Mouse (Mus musculus): ENCODE measurements around the gene Leng8. TPM values are rescaled to one million over a fixed set of nuclear protein-coding genes. Genes with fewer than 3 reads are reported as not detected.
A peak's percentile ranks its signal among the peaks of the same experiment; 100 is the strongest.

The Leng8 gene
- polyA plus RNA-seq, 1 experiment: 56.6 TPM

DNA sequence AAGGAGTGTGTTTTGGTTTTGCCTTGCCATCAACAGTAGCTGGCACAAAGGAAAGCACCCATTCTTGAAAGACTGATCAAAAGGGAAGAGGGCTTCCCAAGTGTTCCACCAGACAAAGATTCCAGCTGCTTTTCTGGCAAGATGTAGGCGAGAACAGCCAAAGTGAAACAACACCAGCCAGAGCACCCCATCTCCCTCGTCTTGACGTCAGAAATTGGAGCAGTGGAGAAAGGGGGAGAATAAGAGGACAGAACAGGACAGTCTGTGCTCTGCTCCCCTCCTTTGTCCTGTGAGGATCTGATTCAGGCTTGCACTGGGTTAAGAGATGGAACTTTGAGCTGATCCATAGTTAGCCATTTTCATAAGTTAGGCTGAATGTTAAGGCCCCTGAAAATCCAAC is 25.1 kb upstream of the Leng8 start:
- Histone ChIP-seq H3K27me3 (replicated peaks) (peaks cover 36% of the 10 kb centered on the region), H3K9me3 (no peaks in the 10 kb centered on the region), H3K4me3 (replicated peaks) (no peak overlapping the region), H3K36me3 (replicated peaks; ENCODE audit: low read length) (no peaks in the 10 kb centered on the region), H3K4me1 (peaks cover 11% of the 10 kb centered on the region; the same call in 1 of the 2 replicates)
- TF ChIP-seq GATA1 (IDR thresholded peaks at IDR 0.05; ENCODE audit: borderline replicate concordance, low read length) (no peak), FLI1 (IDR thresholded peaks at IDR 0.05; ENCODE audit: low read length) (no peak)

DNA sequence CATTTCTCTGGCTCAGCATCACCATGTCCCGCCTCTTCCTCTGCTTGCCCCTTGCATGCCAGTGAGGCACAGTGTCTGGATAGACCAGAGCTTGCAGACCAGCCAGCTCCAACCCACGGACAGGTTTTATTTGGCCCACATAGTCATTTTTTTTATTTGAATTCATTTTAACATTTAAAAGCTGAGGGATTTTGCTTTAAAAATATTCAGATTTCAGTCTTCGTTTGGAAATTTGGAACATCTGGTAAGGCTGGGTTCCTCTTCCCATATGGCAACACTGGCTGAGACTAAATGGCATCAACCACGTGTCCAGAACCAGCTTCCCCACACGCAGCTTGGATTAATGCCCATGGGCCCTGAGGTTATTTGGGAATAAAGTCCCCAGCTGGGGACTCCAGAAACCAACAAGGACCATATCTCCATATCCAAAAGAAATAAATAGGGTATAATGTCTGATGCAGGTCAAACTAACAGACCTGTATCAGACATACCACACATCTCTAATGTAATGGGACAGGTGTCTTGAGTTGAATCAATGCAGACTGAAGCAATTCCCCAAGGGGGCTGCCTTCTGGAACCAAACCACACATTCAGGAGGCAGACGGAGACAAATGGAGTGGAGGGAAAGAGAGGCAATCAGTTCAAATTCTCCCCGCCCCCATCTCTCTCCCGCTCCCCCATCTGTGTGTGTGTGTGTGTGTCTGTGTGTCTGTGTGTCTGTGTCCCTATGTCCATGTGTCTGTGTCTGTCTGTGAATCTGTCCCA is 19.6 kb upstream of the Leng8 start:
- no peak for TF ChIP-seq GATA1 (IDR thresholded peaks at IDR 0.05; ENCODE audit: borderline replicate concordance, low read length)
- no peak for TF ChIP-seq FLI1 (IDR thresholded peaks at IDR 0.05; ENCODE audit: low read length)
- Histone ChIP-seq H3K27me3 (replicated peaks) (peaks cover 63% of the 10 kb centered on the region), H3K4me1 (peaks cover 13% of the 10 kb centered on the region), H3K36me3 (replicated peaks; ENCODE audit: low read length) (no peaks in the 10 kb centered on the region), H3K9me3 (peaks cover 3% of the 10 kb centered on the region; the same call in 1 of the 2 replicates), H3K4me3 (replicated peaks) (no peak overlapping the region)

DNA sequence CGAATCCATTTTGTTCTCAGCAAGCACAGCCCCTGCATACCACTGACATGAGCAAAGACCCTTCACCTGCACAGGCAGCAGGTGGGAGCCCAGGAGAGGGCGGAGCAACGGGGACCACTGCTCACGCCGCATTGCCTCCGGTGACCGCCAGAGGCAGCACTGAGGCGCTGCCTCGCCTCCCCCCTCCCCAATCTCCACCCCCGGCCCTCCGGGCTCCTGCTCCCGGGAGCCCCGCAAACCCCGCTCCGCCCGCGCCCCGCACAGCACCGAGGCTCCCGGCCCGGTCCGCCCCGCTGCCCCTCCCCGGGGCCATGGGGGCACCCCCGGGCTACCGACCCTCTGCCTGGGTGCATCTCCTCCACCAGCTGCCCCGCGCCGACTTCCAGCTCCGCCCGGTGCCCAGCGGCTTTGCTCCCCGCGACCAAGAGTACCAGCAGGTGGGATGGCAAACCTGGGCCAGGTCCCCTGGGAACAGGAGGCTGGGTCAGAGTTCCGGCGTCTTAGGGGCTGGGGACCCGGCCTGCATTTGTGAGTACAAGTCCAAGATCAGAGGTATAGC is 17.4 kb upstream of the Leng8 start, which contains the start of gene Ttyh1:
Gene Ttyh1, plus strand, starts transcription at position 65 of the 559 bp plus-strand sequence.
- TF ChIP-seq FLI1 (IDR thresholded peaks at IDR 0.05; ENCODE audit: low read length) (no peak), GATA1 (IDR thresholded peaks at IDR 0.05; ENCODE audit: borderline replicate concordance, low read length) (no peak)
- peaks cover 3% of the 10 kb centered on the region; the same call in 1 of the 2 replicates for H3K9me3 ChIP-seq
- H3K27me3 ChIP-seq (replicated peaks): peaks cover 79% of the 10 kb centered on the region
- peaks cover 14% of the 10 kb centered on the region for H3K4me1 ChIP-seq
- H3K36me3 ChIP-seq (replicated peaks; ENCODE audit: low read length): no peaks in the 10 kb centered on the region
- H3K4me3 ChIP-seq (replicated peaks): peak within 1 kb of the TSS; percentile 70

DNA sequence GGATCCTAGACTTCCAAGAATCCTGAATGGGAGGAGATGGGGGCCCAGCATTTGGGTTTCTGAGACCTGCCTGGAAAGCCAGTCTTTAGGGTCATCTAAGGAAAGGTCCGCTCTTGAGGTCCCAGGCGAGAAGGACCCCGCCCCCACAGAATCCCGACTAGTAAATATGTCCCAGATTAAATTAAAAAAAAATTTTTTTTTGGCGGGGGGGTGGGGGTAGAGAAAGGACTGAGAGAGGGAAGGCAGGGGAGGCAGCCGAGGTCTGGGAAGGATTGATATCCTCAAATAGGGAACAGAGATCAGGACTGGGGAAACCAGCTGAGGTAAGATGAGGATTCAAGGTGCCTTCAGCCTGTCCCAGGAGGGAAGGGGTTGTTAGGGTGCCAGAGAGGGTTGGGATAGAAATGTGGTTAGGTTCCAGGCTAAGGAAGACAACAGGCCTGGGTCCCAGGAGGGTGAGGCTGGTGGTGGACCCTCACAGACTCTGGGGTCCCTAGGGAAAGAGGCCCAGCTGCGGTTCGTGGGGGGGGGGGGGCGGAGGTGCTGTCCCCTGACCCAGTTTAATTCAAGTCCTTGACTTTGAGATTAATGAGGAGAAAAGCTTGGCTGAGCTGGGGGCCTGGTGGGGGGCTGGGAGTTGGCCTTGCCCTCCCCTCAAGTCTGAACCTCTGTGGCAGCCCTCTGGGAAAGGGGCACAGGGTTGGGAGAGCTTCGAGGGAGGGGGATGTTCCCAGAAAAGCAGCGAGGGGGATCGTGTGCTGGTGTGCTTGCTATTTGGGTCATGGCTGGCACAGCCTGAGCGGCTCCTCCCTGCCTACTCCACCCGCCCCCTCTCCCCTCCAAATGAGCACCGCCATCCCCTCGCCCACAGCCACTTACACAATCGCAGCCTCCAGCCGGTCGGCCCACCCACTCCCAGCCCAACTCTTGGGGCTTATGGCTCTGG is 16.6 kb upstream of the Leng8 start:
- no peak overlapping the region for H3K4me3 ChIP-seq (replicated peaks)
- H3K36me3 ChIP-seq (replicated peaks; ENCODE audit: low read length): no peaks in the 10 kb centered on the region
- H3K27me3 ChIP-seq (replicated peaks): peaks cover 84% of the 10 kb centered on the region
- peaks cover 3% of the 10 kb centered on the region; the same call in 1 of the 2 replicates for H3K9me3 ChIP-seq
- no peak for TF ChIP-seq FLI1 (IDR thresholded peaks at IDR 0.05; ENCODE audit: low read length)
- TF ChIP-seq GATA1 (IDR thresholded peaks at IDR 0.05; ENCODE audit: borderline replicate concordance, low read length): no peak
- H3K4me1 ChIP-seq: peaks cover 19% of the 10 kb centered on the region

DNA sequence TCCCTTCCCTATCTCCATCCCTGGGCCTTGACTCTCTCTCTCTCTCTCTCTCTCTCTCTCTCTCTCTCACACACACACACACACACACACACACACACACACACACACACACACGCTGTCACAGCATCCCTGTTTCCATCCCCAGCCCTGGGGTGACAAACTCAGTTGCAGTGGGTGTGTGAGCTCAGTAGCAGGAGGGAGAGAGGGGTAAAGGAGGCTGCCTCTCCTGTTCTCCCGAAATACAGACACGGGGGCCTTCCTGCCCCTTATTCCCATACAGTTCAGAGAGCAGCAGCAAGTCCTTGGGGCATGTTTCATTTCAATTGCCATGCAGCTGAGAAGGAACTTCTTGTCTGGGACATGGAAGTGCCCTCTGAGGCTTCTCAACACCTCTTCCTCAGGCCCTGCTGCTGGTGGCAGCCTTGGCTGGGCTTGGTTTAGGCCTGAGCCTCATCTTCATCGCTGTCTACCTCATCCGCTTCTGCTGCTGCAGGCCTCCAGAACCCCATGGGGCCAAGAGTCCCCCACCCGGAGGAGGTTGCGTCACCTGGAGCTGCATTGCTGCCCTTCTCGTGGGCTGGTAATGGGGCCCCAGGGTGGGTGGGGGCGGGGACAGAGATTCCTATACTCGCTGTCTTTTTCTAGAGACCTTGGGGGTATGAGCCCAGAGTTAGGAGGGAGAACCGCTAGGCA is 14.6 kb upstream of the Leng8 start:
- H3K27me3 ChIP-seq (replicated peaks): peaks cover 83% of the 10 kb centered on the region
- TF ChIP-seq FLI1 (IDR thresholded peaks at IDR 0.05; ENCODE audit: low read length): no peak
- TF ChIP-seq GATA1 (IDR thresholded peaks at IDR 0.05; ENCODE audit: borderline replicate concordance, low read length): no peak
- peaks cover 22% of the 10 kb centered on the region for H3K4me1 ChIP-seq
- peaks cover 3% of the 10 kb centered on the region; the same call in 1 of the 2 replicates for H3K9me3 ChIP-seq
- no peak overlapping the region for H3K4me3 ChIP-seq (replicated peaks)
- H3K36me3 ChIP-seq (replicated peaks; ENCODE audit: low read length): peaks cover 2% of the 10 kb centered on the region

DNA sequence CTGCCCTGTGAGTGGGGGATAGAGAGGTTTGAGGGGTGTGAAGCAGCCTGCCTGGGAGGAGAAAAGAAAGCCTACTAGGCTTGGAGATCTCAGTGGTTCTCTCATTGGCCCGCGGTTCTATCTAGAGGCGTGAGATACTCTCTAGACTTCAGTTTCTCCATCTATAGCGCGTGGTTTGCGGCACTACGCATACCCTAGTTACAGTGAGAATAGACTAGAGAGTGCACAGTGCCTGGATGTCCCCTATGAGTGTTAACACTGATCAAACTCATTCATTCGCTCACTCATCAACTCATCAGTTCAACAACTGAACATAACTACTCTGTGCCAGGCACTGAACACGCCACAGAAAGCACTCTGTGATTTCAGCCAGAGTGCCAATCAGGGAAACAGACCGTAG is 14.1 kb upstream of the Leng8 start:
- H3K36me3 ChIP-seq (replicated peaks; ENCODE audit: low read length): peaks cover 7% of the 10 kb centered on the region
- peaks cover 78% of the 10 kb centered on the region for H3K27me3 ChIP-seq (replicated peaks)
- peaks cover 3% of the 10 kb centered on the region; the same call in 1 of the 2 replicates for H3K9me3 ChIP-seq
- peaks cover 22% of the 10 kb centered on the region for H3K4me1 ChIP-seq
- TF ChIP-seq GATA1 (IDR thresholded peaks at IDR 0.05; ENCODE audit: borderline replicate concordance, low read length) (no peak), FLI1 (IDR thresholded peaks at IDR 0.05; ENCODE audit: low read length) (no peak)
- H3K4me3 ChIP-seq (replicated peaks): no peak overlapping the region

DNA sequence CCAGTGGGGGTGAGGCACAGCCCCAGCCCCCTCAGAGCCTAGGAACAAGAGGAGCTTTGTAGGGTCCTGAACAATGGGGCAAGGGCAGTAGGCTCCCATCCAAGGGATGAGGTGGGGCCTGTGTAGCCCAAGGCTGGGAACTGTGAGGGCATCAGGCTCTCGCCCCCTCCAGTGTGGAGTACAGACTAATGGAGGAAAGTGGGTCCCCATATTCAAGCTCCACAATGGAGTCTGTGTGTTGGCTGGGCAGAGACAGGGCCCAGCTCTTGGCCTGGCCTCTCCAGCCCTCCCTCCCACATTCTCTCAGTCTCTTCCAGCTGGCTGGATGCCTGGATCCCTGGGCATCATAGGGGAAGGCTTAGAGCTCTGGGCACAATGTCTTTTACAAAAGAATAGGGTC is 13.1 kb upstream of the Leng8 start:
- H3K9me3 ChIP-seq: no peaks in the 10 kb centered on the region
- peaks cover 22% of the 10 kb centered on the region for H3K4me1 ChIP-seq
- no peak overlapping the region for H3K4me3 ChIP-seq (replicated peaks)
- H3K27me3 ChIP-seq (replicated peaks): peaks cover 68% of the 10 kb centered on the region
- peaks cover 13% of the 10 kb centered on the region for H3K36me3 ChIP-seq (replicated peaks; ENCODE audit: low read length)
- TF ChIP-seq GATA1 (IDR thresholded peaks at IDR 0.05; ENCODE audit: borderline replicate concordance, low read length) (no peak), FLI1 (IDR thresholded peaks at IDR 0.05; ENCODE audit: low read length) (no peak)

DNA sequence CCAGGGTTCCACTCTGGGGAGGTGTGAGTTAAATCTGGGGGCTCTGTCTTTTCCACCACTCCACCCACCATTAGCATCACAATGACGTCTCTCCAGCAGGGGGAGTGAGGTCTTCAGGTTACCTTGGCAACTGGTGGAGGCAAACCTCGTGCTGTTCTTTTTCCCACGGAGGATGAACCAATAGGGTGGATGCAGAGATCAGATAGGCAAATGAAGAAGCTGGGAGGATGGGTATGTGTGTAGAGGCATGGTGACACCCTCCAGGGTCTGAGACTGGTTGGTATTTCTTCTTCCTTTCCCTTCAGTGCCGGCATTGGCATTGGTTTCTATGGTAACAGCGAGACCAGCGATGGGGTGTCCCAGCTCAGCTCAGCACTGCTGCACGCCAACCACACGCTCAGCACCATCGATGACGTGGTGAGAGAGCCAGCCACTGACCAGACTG is 12.5 kb upstream of the Leng8 start:
- TF ChIP-seq GATA1 (IDR thresholded peaks at IDR 0.05; ENCODE audit: borderline replicate concordance, low read length) (no peak), FLI1 (IDR thresholded peaks at IDR 0.05; ENCODE audit: low read length) (no peak)
- Histone ChIP-seq H3K27me3 (replicated peaks) (peaks cover 62% of the 10 kb centered on the region), H3K4me3 (replicated peaks) (peak overlapping the region; percentile 72), H3K9me3 (no peaks in the 10 kb centered on the region), H3K36me3 (replicated peaks; ENCODE audit: low read length) (peaks cover 13% of the 10 kb centered on the region), H3K4me1 (peaks cover 20% of the 10 kb centered on the region)

DNA sequence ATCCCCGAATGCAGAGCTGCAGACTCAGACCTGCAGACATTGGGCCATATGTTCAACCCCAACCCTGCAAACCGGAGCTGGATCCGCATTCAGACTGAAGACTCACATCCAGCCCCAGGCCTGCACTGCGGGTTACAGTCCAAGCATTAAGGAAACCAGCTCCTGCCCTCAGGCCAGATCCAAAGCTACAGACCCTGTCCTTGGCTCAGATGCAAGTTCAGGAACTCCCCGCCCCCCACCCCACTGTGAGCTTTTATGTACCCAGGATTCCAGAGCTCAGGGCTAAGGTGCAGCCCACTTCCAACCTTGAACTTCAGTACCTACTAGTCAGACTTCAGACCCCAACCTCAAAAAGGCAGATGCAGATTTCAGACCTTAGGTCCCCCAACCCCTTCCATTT is 12.0 kb upstream of the Leng8 start:
- TF ChIP-seq GATA1 (IDR thresholded peaks at IDR 0.05; ENCODE audit: borderline replicate concordance, low read length) (no peak), FLI1 (IDR thresholded peaks at IDR 0.05; ENCODE audit: low read length) (no peak)
- Histone ChIP-seq H3K9me3 (no peaks in the 10 kb centered on the region), H3K27me3 (replicated peaks) (peaks cover 57% of the 10 kb centered on the region), H3K4me1 (peaks cover 20% of the 10 kb centered on the region), H3K4me3 (replicated peaks) (no peak overlapping the region), H3K36me3 (replicated peaks; ENCODE audit: low read length) (peaks cover 13% of the 10 kb centered on the region)

Data from megakaryocyte, embryonic 14.5 days (primary cell).